Mouse (Mus musculus): Measurements from ENCODE around the gene Glrp1. TPM values are rescaled to one million over a fixed set of nuclear protein-coding genes. Genes with fewer than 3 reads are reported as not detected.

The Glrp1 gene
- polyA plus RNA-seq, 1 experiment from 2014 or later: 0.09 TPM

DNA sequence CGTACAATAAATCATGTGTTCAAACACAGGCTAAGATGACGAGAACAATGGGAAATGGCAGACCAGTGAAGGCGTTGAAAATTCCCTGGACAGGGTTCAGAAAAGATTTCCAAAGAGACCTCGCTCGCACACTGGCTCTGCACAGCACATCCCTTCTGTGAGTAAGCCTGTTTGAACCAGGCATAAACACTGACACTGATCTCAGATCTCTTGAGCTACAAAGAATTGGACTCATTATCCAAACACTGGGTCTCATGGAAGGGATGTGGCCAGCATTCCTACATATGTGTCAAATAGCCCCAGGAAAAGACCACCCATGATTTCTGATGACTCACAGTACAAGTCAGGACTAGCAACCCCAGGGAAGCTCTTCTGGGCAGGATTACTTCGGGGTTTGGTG is 16.3 kb upstream of the Glrp1 start:
- WGBS (ENCODE audit: insufficient replicate concordance): 68% methylated on average over 6 of the region's 6 CpGs
- Histone ChIP-seq H3K4me3 (replicated peaks) (no peak overlapping the region), H3K9me3 (replicated peaks) (no peaks in the 10 kb centered on the region), H3K9ac (no peak overlapping the region), H3K27me3 (peaks cover 10% of the 10 kb centered on the region), H3K4me2 (no peak overlapping the region), H3K27ac (no peak overlapping the region), H3K36me3 (no peaks in the 10 kb centered on the region), H3K4me1 (replicated peaks) (no peaks in the 10 kb centered on the region)
- DNase-seq: no peak
- no peak for ATAC-seq (ENCODE audit: low read depth)

DNA sequence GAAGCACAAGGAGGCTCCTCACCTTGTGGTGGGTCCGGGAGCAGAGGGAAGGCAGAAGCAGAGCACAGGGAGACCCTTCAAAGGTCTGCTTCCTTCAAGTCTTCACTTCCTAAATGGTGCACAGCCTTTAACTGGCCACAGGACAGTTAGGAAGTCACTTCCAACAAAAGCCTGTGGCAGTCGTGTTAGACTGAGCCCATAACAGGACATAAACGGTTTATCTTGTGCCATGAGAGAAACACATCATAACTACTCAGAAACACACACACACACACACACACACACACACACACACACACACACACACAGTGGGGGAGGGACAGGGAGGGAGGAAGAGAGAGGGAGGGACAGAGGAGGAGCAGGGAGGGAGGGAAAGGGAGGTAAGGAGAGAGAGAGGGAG is 15.8 kb upstream of the Glrp1 start:
- Histone ChIP-seq H3K4me1 (replicated peaks) (no peaks in the 10 kb centered on the region), H3K27ac (no peak overlapping the region), H3K36me3 (no peaks in the 10 kb centered on the region), H3K9me3 (replicated peaks) (no peaks in the 10 kb centered on the region), H3K4me2 (no peak overlapping the region), H3K9ac (no peak overlapping the region), H3K4me3 (replicated peaks) (no peak overlapping the region), H3K27me3 (peaks cover 10% of the 10 kb centered on the region)
- ATAC-seq (ENCODE audit: low read depth): no peak
- WGBS (ENCODE audit: insufficient replicate concordance): 39% methylated on average over 3 of the region's 3 CpGs
- DNase-seq: no peak

DNA sequence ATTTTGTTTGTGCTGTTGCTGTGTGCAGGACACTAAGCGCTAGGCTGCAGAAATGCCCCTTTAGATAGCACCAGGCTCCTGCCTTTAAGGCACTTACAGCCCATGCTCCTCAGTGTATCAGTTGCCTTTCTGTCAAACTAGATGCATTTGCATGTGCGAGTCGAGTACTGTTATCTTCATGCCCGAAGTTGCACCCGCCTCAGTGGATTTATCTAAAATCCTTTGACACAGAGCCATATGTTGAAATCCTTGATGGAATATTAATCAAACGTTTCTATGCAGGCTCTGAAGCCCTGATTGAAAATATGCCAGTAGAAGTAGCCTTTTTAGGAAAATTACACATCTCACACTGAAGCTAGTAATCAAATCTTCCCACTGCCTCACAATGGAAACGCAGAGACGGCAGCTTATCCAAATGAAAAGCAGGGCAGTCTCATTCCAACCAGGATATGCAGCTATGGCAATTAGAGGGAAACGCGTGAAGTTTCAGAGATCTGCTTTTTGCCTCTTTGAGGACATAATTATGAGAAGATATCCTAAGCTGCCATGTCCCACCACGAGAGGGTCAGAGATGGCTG is 11.4 kb upstream of the Glrp1 start:
- WGBS (ENCODE audit: insufficient replicate concordance): 59% methylated on average over 11 of the region's 11 CpGs

DNA sequence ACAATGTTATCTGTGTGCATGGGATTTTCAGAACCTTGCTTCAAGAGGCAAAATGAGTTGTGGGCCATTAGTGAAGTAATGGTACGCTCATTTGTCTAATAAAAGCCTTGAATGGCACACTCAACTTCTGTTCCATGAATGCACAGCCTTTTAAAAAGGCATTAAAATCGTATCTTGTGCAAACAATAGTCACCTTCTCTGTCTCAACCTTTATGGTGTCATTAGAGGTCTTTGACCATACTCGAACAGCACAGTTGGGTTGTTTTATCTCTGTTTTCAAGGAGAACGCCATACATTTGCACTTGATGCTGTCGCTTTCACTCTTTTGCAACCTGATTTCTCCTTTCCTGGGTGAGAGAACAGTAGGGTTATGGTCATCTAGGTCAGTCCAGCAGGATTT is 3.7 kb upstream of the Glrp1 start:
- Histone ChIP-seq H3K4me3 (replicated peaks) (no peak overlapping the region), H3K27ac (no peak overlapping the region), H3K9me3 (replicated peaks) (no peaks in the 10 kb centered on the region), H3K4me1 (replicated peaks) (peaks cover 7% of the 10 kb centered on the region; the same call in 1 of the 2 replicates), H3K27me3 (peaks cover 10% of the 10 kb centered on the region), H3K4me2 (no peak overlapping the region), H3K9ac (no peak overlapping the region), H3K36me3 (no peaks in the 10 kb centered on the region)
- no peak for ATAC-seq (ENCODE audit: low read depth)
- no peak for DNase-seq
- WGBS (ENCODE audit: insufficient replicate concordance): 65% methylated on average over 5 of the region's 5 CpGs

More for the DNA sequence above, 11.4 kb upstream of the Glrp1 start:
- Histone ChIP-seq H3K4me3 (replicated peaks) (no peak overlapping the region), H3K27ac (no peak overlapping the region), H3K4me1 (replicated peaks) (no peaks in the 10 kb centered on the region), H3K4me2 (no peak overlapping the region), H3K9ac (no peak overlapping the region), H3K36me3 (no peaks in the 10 kb centered on the region), H3K27me3 (peaks cover 13% of the 10 kb centered on the region), H3K9me3 (replicated peaks) (no peaks in the 10 kb centered on the region)
- ATAC-seq (ENCODE audit: low read depth) (no peak), DNase-seq (no peak)

DNA sequence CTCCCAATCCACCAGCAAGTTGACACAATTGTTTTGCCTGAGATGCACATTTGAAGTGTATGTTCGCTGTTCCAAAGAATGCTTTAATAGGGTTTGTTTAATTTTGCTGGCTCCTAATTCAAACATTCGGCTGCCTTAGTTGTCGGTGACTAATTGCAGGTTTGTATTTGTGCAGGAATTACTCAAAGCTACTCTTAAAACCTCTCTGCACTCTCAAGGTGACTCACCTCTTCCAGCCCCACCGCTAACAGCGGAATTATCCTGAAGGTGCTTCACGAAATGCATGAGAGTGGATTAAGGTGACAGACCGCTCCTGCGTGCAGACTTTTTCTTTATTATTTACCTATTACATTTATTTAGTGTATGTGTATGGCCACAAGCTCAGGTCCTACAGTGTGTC is 2.0 kb downstream of the Glrp1 start:
- Histone ChIP-seq H3K9ac (no peak overlapping the region), H3K27me3 (no peaks in the 10 kb centered on the region), H3K4me2 (no peak overlapping the region), H3K36me3 (no peaks in the 10 kb centered on the region), H3K27ac (no peak overlapping the region), H3K4me1 (replicated peaks) (peaks cover 26% of the 10 kb centered on the region), H3K4me3 (replicated peaks) (no peak overlapping the region), H3K9me3 (replicated peaks) (no peaks in the 10 kb centered on the region)
- DNase-seq: no peak
- ATAC-seq (ENCODE audit: low read depth): no peak
- WGBS (ENCODE audit: insufficient replicate concordance): 87% methylated on average over 8 of the region's 8 CpGs

DNA sequence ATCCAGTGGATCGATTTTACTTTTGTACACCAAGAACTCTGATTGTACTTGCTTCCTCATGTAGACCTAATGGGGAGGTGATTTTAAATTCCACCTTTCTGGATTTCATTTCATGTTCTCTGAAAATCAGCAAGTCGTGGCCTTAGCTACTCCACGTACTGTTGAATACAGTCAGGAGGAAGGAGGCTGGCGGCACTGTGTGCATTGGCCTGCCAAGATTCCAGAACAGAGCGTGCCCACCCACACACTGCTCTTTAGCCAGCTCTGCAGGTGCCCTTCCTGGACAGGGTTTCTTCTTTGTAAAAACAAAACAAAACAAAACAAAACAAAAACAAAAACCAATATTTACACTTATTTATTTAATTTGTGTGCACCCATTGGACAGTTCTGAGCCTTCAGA is 2.7 kb downstream of the Glrp1 start:
- Histone ChIP-seq H3K27ac (no peak overlapping the region), H3K4me1 (replicated peaks) (peaks cover 26% of the 10 kb centered on the region), H3K36me3 (no peaks in the 10 kb centered on the region), H3K9ac (no peak overlapping the region), H3K4me2 (no peak overlapping the region), H3K4me3 (replicated peaks) (no peak overlapping the region), H3K27me3 (no peaks in the 10 kb centered on the region), H3K9me3 (replicated peaks) (no peaks in the 10 kb centered on the region)
- no peak for DNase-seq
- 70% methylated on average over 5 of the region's 5 CpGs for WGBS (ENCODE audit: insufficient replicate concordance)
- ATAC-seq (ENCODE audit: low read depth): no peak

DNA sequence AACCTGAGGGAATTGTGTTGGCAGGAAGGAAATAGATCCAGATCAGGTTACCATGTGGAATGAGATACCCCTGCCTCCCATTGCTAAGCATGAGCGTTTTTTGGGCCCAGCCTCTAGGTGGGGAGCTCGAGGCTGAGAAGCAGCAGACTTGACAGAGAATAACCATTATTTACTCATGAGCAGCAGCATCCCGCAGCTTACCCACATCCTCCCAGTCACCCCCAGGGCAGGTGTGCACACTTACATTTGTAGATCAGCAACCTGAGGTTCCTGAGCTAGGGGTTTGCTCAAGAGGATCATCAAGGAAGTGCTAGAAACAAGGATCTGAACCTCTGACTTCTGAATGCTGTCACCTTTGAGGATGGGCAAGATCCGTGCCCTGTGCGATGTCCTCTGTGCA is 3.5 kb downstream of the Glrp1 start:
- Histone ChIP-seq H3K36me3 (no peaks in the 10 kb centered on the region), H3K27ac (no peak overlapping the region), H3K9ac (no peak overlapping the region), H3K4me3 (replicated peaks) (no peak overlapping the region), H3K4me2 (no peak overlapping the region), H3K9me3 (replicated peaks) (no peaks in the 10 kb centered on the region), H3K4me1 (replicated peaks) (peaks cover 26% of the 10 kb centered on the region), H3K27me3 (no peaks in the 10 kb centered on the region)
- no peak for DNase-seq
- 73% methylated on average over 5 of the region's 5 CpGs for WGBS (ENCODE audit: insufficient replicate concordance)
- ATAC-seq (ENCODE audit: low read depth): no peak

DNA sequence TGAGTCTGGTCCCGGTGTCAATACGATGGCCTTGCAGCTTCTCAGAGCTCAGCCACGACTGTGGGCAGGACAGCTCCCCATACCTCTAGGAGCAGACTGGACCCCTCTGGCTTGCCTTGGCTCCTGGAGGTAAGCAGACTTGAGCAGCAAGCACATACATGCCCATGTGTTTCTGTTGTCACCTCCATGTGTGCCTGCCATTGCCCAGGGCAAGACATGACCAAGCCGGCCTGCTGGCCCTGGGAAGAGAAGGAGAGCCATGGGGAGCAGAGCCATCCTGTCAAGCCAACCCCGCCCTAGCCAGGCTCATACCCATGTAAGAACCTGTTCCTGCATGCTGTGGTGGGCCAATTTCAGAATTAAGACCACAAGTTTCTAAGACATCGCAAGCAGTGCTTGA is 4.2 kb downstream of the Glrp1 start:
- H3K4me1 ChIP-seq (replicated peaks): peaks cover 26% of the 10 kb centered on the region
- H3K9me3 ChIP-seq (replicated peaks): no peaks in the 10 kb centered on the region
- no peak overlapping the region for H3K4me3 ChIP-seq (replicated peaks)
- no peak overlapping the region for H3K27ac ChIP-seq
- H3K4me2 ChIP-seq: no peak overlapping the region
- no peak overlapping the region for H3K9ac ChIP-seq
- 54% methylated on average over 6 of the region's 6 CpGs for WGBS (ENCODE audit: insufficient replicate concordance)
- DNase-seq (no peak), ATAC-seq (ENCODE audit: low read depth) (0 out of 2 replicates have a peak, but pooled peaks have one; percentile 41)
- no peaks in the 10 kb centered on the region for H3K27me3 ChIP-seq
- H3K36me3 ChIP-seq: no peaks in the 10 kb centered on the region

DNA sequence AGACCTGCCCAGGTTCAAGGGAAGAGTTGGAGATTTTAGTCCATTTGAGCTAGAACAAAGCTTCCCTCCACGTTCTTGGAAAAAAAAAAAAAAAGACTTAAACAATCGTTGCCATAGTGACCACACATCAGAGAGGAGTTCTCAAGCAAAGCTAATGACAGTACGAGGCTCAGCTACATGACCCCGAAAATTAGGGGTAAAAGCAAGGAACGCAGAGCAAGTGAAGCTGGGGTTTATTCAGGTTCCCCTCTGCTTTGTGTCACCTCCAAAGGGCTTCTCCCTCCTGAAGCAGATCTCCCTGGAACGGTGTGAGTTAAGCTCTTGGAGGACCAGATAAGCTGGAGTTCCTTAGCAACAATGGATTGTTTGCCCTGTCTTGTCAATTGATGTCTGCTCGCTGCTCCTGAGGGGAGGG is 5.3 kb downstream of the Glrp1 start:
- Histone ChIP-seq H3K4me2 (no peak overlapping the region), H3K9me3 (replicated peaks) (no peaks in the 10 kb centered on the region), H3K27ac (no peak overlapping the region), H3K27me3 (no peaks in the 10 kb centered on the region), H3K9ac (no peak overlapping the region), H3K4me1 (replicated peaks) (peaks cover 20% of the 10 kb centered on the region), H3K4me3 (replicated peaks) (no peak overlapping the region), H3K36me3 (no peaks in the 10 kb centered on the region)
- ATAC-seq (ENCODE audit: low read depth): no peak
- WGBS (ENCODE audit: insufficient replicate concordance): 34% methylated on average over 7 of the region's 7 CpGs
- no peak for DNase-seq

DNA sequence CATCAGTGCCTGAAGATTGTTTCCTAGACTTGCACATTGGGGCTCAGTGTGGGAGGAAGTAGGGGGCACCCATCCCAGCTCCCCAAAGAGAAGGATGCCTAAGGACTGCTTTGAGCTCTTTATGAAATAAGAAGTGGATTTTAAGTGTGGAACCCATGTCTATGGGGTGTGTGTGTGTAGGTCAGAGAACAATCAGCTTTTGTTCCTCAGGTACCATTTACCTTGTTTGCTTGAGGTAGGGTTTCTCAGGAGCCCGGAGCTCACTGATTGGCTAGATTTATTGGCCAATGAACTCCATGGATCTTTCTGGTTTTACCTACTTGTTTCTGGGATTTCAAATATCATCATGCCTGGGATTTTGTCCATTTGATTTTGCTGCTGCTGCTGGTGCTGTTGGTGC is 7.0 kb downstream of the Glrp1 start:
- DNase-seq: no peak
- Histone ChIP-seq H3K27me3 (no peaks in the 10 kb centered on the region), H3K9ac (no peak overlapping the region), H3K4me3 (replicated peaks) (no peak overlapping the region), H3K9me3 (replicated peaks) (no peaks in the 10 kb centered on the region), H3K4me2 (no peak overlapping the region), H3K36me3 (no peaks in the 10 kb centered on the region), H3K27ac (no peak overlapping the region), H3K4me1 (replicated peaks) (peaks cover 34% of the 10 kb centered on the region)
- 90% methylated on average over 1 of the region's 1 CpGs for WGBS (ENCODE audit: insufficient replicate concordance)
- no peak for ATAC-seq (ENCODE audit: low read depth)

DNA sequence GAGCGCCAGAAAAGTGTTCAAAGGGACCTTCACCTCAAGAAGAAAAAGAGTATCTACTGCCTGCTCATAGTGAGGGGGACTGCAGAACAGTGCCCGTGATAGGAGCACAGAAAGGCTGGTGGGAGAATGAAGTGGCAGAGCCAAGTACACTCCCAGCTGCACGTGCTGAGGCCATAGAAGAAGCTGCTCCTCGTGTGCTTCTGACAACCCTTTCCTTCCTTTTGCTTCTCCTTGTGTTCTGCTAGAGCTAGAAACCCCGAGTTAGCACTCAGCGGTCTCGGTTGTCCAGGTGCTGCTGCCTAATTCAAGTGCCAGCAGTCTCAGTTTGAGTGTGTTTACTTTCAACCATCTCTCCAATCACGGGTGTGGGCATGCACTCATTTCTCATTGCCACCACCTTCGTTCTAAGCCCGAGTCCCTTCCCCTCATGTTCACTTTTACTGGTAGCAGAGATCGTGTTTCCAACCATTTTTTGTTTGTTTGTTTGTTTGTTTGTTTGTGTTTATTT is 10.6 kb downstream of the Glrp1 start:
- no peaks in the 10 kb centered on the region for H3K36me3 ChIP-seq
- H3K4me3 ChIP-seq (replicated peaks): no peak overlapping the region
- no peaks in the 10 kb centered on the region for H3K9me3 ChIP-seq (replicated peaks)
- H3K4me1 ChIP-seq (replicated peaks): peaks cover 51% of the 10 kb centered on the region
- DNase-seq: no peak
- no peak overlapping the region for H3K27ac ChIP-seq
- ATAC-seq (ENCODE audit: low read depth): no peak
- 71% methylated on average over 11 of the region's 11 CpGs for WGBS (ENCODE audit: insufficient replicate concordance)
- H3K9ac ChIP-seq: no peak overlapping the region
- H3K27me3 ChIP-seq: no peaks in the 10 kb centered on the region
- H3K4me2 ChIP-seq: no peak overlapping the region

DNA sequence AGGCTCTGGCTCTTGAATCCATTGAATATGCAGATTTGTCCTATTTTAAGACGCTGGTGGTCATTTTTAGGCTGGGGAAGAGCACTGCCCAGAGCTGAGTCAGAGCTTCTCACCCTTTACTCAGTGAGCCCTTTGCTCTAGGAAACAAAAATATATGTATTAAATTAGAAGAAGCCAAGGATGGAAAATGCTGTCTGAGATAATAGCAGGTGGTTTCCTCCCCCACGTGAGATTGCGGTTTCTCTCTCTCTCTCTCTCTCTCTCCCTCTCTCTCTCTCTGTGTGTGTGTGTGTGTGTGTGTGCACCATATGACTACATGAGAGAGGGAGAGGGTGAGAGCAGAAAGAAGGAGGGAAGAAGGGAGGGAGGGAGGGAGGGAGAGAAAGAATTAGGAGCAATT is 12.5 kb downstream of the Glrp1 start:
- Histone ChIP-seq H3K27ac (0 out of 2 replicates have a peak overlapping the region, but pooled peaks have one; percentile 15), H3K4me2 (no peak overlapping the region), H3K4me3 (replicated peaks) (no peak overlapping the region), H3K4me1 (replicated peaks) (peaks cover 67% of the 10 kb centered on the region), H3K9me3 (replicated peaks) (no peaks in the 10 kb centered on the region), H3K27me3 (no peaks in the 10 kb centered on the region), H3K9ac (no peak overlapping the region), H3K36me3 (no peaks in the 10 kb centered on the region)
- no peak for DNase-seq
- WGBS (ENCODE audit: insufficient replicate concordance): 29% methylated on average over 3 of the region's 3 CpGs
- no peak for ATAC-seq (ENCODE audit: low read depth)

All from liver, embryonic 13.5 days (tissue).